16 mouse cellular contexts compared by ENCODE assay signal in the genomic region with DNA sequence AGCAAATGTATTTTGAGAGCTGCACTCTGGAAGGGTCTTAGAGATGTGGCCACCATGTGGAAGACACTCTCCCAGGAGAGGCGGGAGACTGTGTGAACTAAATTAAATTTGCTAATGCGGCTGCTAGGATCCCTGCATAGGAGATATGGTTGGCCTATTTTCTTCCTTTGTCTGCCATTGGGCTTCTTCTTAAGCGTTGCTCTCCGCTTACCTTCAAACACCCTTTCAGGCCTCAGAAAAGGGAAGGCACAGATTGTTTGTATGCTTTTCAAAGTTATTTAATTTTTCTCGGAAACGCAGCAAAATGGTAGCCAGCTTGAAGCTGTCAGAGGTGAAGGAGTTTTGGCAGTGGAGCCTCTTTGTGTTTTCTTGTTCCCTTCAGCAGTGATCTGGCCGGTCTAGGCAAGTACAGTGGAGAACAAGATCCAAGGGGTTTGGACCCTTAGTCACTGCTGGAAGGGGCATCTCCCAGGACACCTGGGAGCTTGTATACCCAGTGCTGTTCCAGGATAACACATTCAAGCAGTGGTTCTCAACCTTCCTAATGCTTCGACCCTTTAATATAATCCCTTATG. TPM values are rescaled to one million over a fixed set of nuclear protein-coding genes. Genes with fewer than 3 reads are reported as not detected.
DNase-seq lines count a peak whose midpoint lies in the region; ATAC-seq and TF ChIP-seq lines count a peak whose summit lies in the region.
"Had no signal": no experiment of that assay in that cellular context is flagged by ENCODE, and none has a peak within 500 bp of the region (broad histone marks: within the 10 kb centered on the region; RNA-seq: fewer than 3 reads in every experiment).

No protein-coding gene starts in this region.

- H3K9me3 ChIP-seq in embryonic facial prominence, embryonic 15.5 days (replicated peaks) = no peaks in the 10 kb centered on the region
- no peaks in the 10 kb centered on the region for H3K9me3 ChIP-seq in embryonic facial prominence, embryonic 10.5 days
- no peaks in the 10 kb centered on the region for H3K9me3 ChIP-seq in hindbrain, embryonic 13.5 days
- no peaks in the 10 kb centered on the region for H3K9me3 ChIP-seq in hindbrain, embryonic 10.5 days
- no peaks in the 10 kb centered on the region for H3K9me3 ChIP-seq in midbrain, postnatal 0 days (ENCODE audit: low read length)

- no peak overlapping the region for H3K4me3 ChIP-seq in embryonic facial prominence, embryonic 15.5 days (replicated peaks)
- H3K4me3 ChIP-seq in embryonic facial prominence, embryonic 10.5 days = no peak overlapping the region
- no peak overlapping the region for H3K4me3 ChIP-seq in hindbrain, embryonic 13.5 days
- no peak overlapping the region for H3K4me3 ChIP-seq in hindbrain, embryonic 10.5 days
- H3K4me3 ChIP-seq in midbrain, postnatal 0 days (ENCODE audit: low read depth, low read length) = no peak overlapping the region

- H3K27me3 ChIP-seq in embryonic facial prominence, embryonic 15.5 days = no peaks in the 10 kb centered on the region
- no peaks in the 10 kb centered on the region for H3K27me3 ChIP-seq in embryonic facial prominence, embryonic 10.5 days (replicated peaks; ENCODE audit: low read depth, poor library complexity, severe bottlenecking)
- H3K27me3 ChIP-seq in hindbrain, embryonic 13.5 days = no peaks in the 10 kb centered on the region
- no peaks in the 10 kb centered on the region for H3K27me3 ChIP-seq in hindbrain, embryonic 10.5 days (ENCODE audit: insufficient read depth, poor library complexity, severe bottlenecking)
- no peaks in the 10 kb centered on the region for H3K27me3 ChIP-seq in midbrain, postnatal 0 days (ENCODE audit: insufficient read depth, low read length)

- no peak overlapping the region for H3K4me2 ChIP-seq in embryonic facial prominence, embryonic 15.5 days (replicated peaks)
- H3K4me2 ChIP-seq in hindbrain, embryonic 13.5 days = no peak overlapping the region
- no peak overlapping the region for H3K4me2 ChIP-seq in midbrain, postnatal 0 days (ENCODE audit: low read depth, low read length, poor library complexity, severe bottlenecking)

- H3K27ac ChIP-seq in embryonic facial prominence, embryonic 15.5 days (replicated peaks) = 0 out of 2 replicates have a peak overlapping the region, but pooled peaks have one; percentile 4
- no peak overlapping the region for H3K27ac ChIP-seq in embryonic facial prominence, embryonic 10.5 days (replicated peaks)
- peak overlapping the region; percentile 69 for H3K27ac ChIP-seq in hindbrain, embryonic 13.5 days
- no peak overlapping the region for H3K27ac ChIP-seq in hindbrain, embryonic 10.5 days
- 0 out of 2 replicates have a peak overlapping the region, but pooled peaks have one; percentile 43 for H3K27ac ChIP-seq in midbrain, postnatal 0 days (ENCODE audit: low read depth, low read length)
- H3K27ac ChIP-seq: liver, embryonic 14.5 days had no signal

- H3K36me3 ChIP-seq in embryonic facial prominence, embryonic 15.5 days = no peaks in the 10 kb centered on the region
- H3K36me3 ChIP-seq in embryonic facial prominence, embryonic 10.5 days (replicated peaks) = no peaks in the 10 kb centered on the region
- H3K36me3 ChIP-seq in hindbrain, embryonic 13.5 days = no peaks in the 10 kb centered on the region
- H3K36me3 ChIP-seq in hindbrain, embryonic 10.5 days = no peaks in the 10 kb centered on the region
- H3K36me3 ChIP-seq in midbrain, postnatal 0 days (ENCODE audit: insufficient read depth, low read length) = no peaks in the 10 kb centered on the region

- DNase-seq in embryonic facial prominence, embryonic 10.5 days (ENCODE audit: low spot score) = no peak
- DNase-seq in hindbrain, embryonic 10.5 days (ENCODE audit: low spot score) = no peak
- peak; percentile 21 for DNase-seq in lung, postnatal 36 days
- no peak for DNase-seq in lung, postnatal 25 days (ENCODE audit: low spot score)
- peak; percentile 41 for DNase-seq in midbrain, postnatal 0 days (ENCODE audit: low spot score)
- no peak for DNase-seq in thymus, postnatal 10 days (ENCODE audit: low spot score in 2 of 2)
- DNase-seq: gastrocnemius, postnatal 36 days; thymus, postnatal 25 days had no signal

- H3K9ac ChIP-seq in embryonic facial prominence, embryonic 15.5 days = no peak overlapping the region
- H3K9ac ChIP-seq in hindbrain, embryonic 13.5 days = no peak overlapping the region
- no peak overlapping the region for H3K9ac ChIP-seq in midbrain, postnatal 0 days (replicated peaks; ENCODE audit: low read length, poor library complexity, severe bottlenecking)
- H3K9ac ChIP-seq: liver, embryonic 14.5 days had no signal

- WGBS in embryonic facial prominence, embryonic 15.5 days = 63% methylated on average over 8 of the region's 8 CpGs
- WGBS in embryonic facial prominence, embryonic 10.5 days = 80% methylated on average over 8 of the region's 8 CpGs
- WGBS in hindbrain, embryonic 13.5 days = 72% methylated on average over 8 of the region's 8 CpGs
- 76% methylated on average over 8 of the region's 8 CpGs for WGBS in hindbrain, embryonic 10.5 days
- 50% methylated on average over 8 of the region's 8 CpGs for WGBS in midbrain, postnatal 0 days

- no peak for TF ChIP-seq CTCF in midbrain, postnatal 0 days (IDR thresholded peaks at IDR 0.05)

- no peak for ATAC-seq in embryonic facial prominence, embryonic 15.5 days (ENCODE audit: insufficient number of reproducible peaks, low FRiP score, low TSS enrichment, low read depth)
- no peak for ATAC-seq in hindbrain, embryonic 13.5 days (ENCODE audit: low FRiP score)
- no peak for ATAC-seq in midbrain, postnatal 0 days (ENCODE audit: low FRiP score)

- peaks cover 8% of the 10 kb centered on the region; the same call in 1 of the 2 replicates for H3K4me1 ChIP-seq in embryonic facial prominence, embryonic 15.5 days
- H3K4me1 ChIP-seq in embryonic facial prominence, embryonic 10.5 days = peaks cover 30% of the 10 kb centered on the region
- peaks cover 17% of the 10 kb centered on the region for H3K4me1 ChIP-seq in hindbrain, embryonic 13.5 days (replicated peaks)
- H3K4me1 ChIP-seq in hindbrain, embryonic 10.5 days (replicated peaks) = peaks cover 34% of the 10 kb centered on the region
- peaks cover 7% of the 10 kb centered on the region; the same call in 1 of the 2 replicates for H3K4me1 ChIP-seq in midbrain, postnatal 0 days (ENCODE audit: insufficient read depth, low read length)

RNA-seq across cellular contexts. Expression of gene Ccdc42, which starts 2.8 kb away (rescaled TPM):
- polyA plus RNA-seq in embryonic facial prominence, embryonic 15.5 days (2015; fragmentation: Nextera tagmentation; extraction: Ambion mirVana) = 0.20 TPM in 1 of 2 replicates, not detected in the other
- 0.55 and 0.68 TPM in 2 replicates for polyA plus RNA-seq in embryonic facial prominence, embryonic 10.5 days (2016; fragmentation: Nextera tagmentation; extraction: Ambion mirVana)
- polyA plus RNA-seq in hindbrain, embryonic 13.5 days (2015; fragmentation: Nextera tagmentation; extraction: Ambion mirVana) = 0.27 TPM in 2 replicates
- 2.5 and 3.1 TPM in 2 replicates for polyA plus RNA-seq in hindbrain, embryonic 10.5 days (2016; fragmentation: Nextera tagmentation; extraction: Ambion mirVana)
- 0.33 TPM in 1 of 2 replicates, not detected in the other for total RNA-seq in midbrain, postnatal 0 days (2014; rRNA removed)
- 0.37 and 0.51 TPM in 2 replicates for polyA plus RNA-seq in midbrain, postnatal 0 days (2015; fragmentation: Nextera tagmentation; extraction: Ambion mirVana)
- total RNA-seq: CH12.LX; common myeloid progenitor, adult 5-6 weeks; gastrocnemius, postnatal 36 days; heart, postnatal 36 days; megakaryocyte, adult 5-6 weeks had no signal

RNA-seq across cellular contexts. Expression of gene Mfsd6l, which starts 28.0 kb away (rescaled TPM):
- polyA plus RNA-seq in embryonic facial prominence, embryonic 15.5 days (2015; fragmentation: Nextera tagmentation; extraction: Ambion mirVana) = 2.5 and 3.4 TPM in 2 replicates
- polyA plus RNA-seq in embryonic facial prominence, embryonic 10.5 days (2016; fragmentation: Nextera tagmentation; extraction: Ambion mirVana) = 0.39 and 0.50 TPM in 2 replicates
- not detected in 2 replicates for polyA plus RNA-seq in hindbrain, embryonic 13.5 days (2015; fragmentation: Nextera tagmentation; extraction: Ambion mirVana)
- polyA plus RNA-seq in hindbrain, embryonic 10.5 days (2016; fragmentation: Nextera tagmentation; extraction: Ambion mirVana) = 0.17 and 0.22 TPM in 2 replicates
- 0.11 and 0.33 TPM in 2 replicates for total RNA-seq in midbrain, postnatal 0 days (2014; rRNA removed)
- polyA plus RNA-seq in midbrain, postnatal 0 days (2015; fragmentation: Nextera tagmentation; extraction: Ambion mirVana) = 0.19 TPM in 1 of 2 replicates, not detected in the other
- total RNA-seq: common myeloid progenitor, adult 5-6 weeks; gastrocnemius, postnatal 36 days; heart, postnatal 36 days had no signal
- polyA plus RNA-seq: limb, embryonic 11.5 days had no signal

Comparison
In these comparisons a context has a peak if more than half of its experiments do, and no peak if none do; other contexts are left out.
1. H3K27ac ChIP-seq: peak in embryonic facial prominence, embryonic 15.5 days (single experiment), hindbrain, embryonic 13.5 days (single experiment) and midbrain, postnatal 0 days (single experiment); none in embryonic facial prominence, embryonic 10.5 days (single experiment) and hindbrain, embryonic 10.5 days (single experiment).
2. DNase-seq: peak in lung, postnatal 36 days (single experiment) and midbrain, postnatal 0 days (single experiment); none in embryonic facial prominence, embryonic 10.5 days (single experiment), hindbrain, embryonic 10.5 days (single experiment), lung, postnatal 25 days (single experiment) and thymus, postnatal 10 days (0 of 2).